Mouse (Mus musculus): ENCODE measurements at regions not wholly inside any gene's neighbourhood (a gene's known extent, or its start where the extent isn't known, plus 50 kb on each side); places are given as distances from the start of the nearest gene placed in this dataset.
A peak's percentile ranks its signal among the peaks of the same experiment; 100 is the strongest.

- DNase-seq: no peak
- intact Hi-C loops (cut with DNase I): no loop called here
- no peak overlapping the region for H3K27ac ChIP-seq
- no peak overlapping the region for H3K4me3 ChIP-seq
- TF ChIP-seq CTCF (IDR thresholded peaks at IDR 0.05): no peak
Measured at GRCm38 (mm10) chr6:100176914-100177560, 110.2 kb downstream of the Rybp start.

GRCm38 (mm10) chr6:100170711-100171348 is 116.5 kb downstream of the Rybp start:
- peak overlapping the region; percentile 34 for H3K4me3 ChIP-seq
- peak; percentile 57 for DNase-seq
- intact Hi-C loops (cut with DNase I): no loop called here
- H3K27ac ChIP-seq: no peak overlapping the region
- no peak for TF ChIP-seq CTCF (IDR thresholded peaks at IDR 0.05)

- no peak for TF ChIP-seq CTCF (IDR thresholded peaks at IDR 0.05)
- intact Hi-C loops (cut with DNase I): no loop called here
- DNase-seq: peak; percentile 61
Measured at GRCm38 (mm10) chr6:100167321-100167720, 120.0 kb downstream of the Rybp start.

DNA sequence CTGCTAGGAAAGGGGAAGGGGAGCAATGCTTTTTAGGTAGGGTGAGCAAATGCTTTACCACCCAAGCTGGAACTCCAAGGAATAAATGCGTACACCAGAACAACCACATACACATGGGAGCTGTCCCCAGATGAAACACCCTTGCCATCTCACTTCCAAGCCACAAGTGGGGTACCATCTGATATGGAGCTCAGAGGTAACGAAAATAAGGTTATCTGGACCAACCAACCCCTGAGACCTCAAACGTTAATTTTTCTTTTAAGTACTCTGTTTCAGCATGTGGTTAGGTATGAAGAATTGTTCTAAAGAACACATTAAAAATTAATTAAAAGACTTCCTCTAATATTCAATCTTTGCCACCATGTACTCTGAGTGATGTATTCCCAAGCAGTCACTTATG is 121.5 kb downstream of the Rybp start:
- DNase-seq: no peak
- intact Hi-C loops (cut with DNase I): no loop called here
- TF ChIP-seq CTCF (IDR thresholded peaks at IDR 0.05): no peak
- Histone ChIP-seq H3K4me3 (no peak overlapping the region), H3K27ac (no peak overlapping the region)

More at GRCm38 (mm10) chr6:100167321-100167720, 120.0 kb downstream of the Rybp start:
- Histone ChIP-seq H3K4me3 (no peak overlapping the region), H3K27ac (no peak overlapping the region)

- Histone ChIP-seq H3K27ac (no peak overlapping the region), H3K4me3 (no peak overlapping the region)
- no peak for DNase-seq
- TF ChIP-seq CTCF (IDR thresholded peaks at IDR 0.05): no peak
- intact Hi-C loops (cut with DNase I): loop anchor here (5.0 kb wide), 1 partner anchor 123 kb away; the partner anchor contains the start of gene Rybp
Measured at GRCm38 (mm10) chr6:100164162-100164561, 123.1 kb downstream of the Rybp start.

DNA sequence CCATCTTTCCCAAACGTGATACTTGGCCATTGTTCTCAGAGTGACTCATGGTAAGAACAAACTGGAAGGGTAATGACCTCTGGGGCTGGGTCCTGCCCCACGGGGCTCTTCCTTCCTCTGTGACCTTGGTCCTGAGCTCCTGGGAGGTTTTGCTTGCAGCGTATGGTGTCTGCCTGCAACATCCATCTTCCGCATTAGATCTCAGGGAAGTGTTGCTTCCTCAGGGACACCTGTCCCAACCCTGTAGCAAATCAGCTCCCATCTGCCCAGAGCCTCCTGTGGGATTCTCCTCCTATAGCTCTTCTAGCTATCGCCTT is 123.5 kb downstream of the Rybp start:
- peak overlapping the region; percentile 60 for H3K4me3 ChIP-seq
- 0 out of 2 replicates have a peak overlapping the region, but pooled peaks have one; percentile 56 for H3K27ac ChIP-seq
- no peak for DNase-seq
- TF ChIP-seq CTCF (IDR thresholded peaks at IDR 0.05): no peak
- intact Hi-C loops (cut with DNase I): loop anchor here (5.0 kb wide), 1 partner anchor 124 kb away; the partner anchor contains the start of gene Rybp

DNA sequence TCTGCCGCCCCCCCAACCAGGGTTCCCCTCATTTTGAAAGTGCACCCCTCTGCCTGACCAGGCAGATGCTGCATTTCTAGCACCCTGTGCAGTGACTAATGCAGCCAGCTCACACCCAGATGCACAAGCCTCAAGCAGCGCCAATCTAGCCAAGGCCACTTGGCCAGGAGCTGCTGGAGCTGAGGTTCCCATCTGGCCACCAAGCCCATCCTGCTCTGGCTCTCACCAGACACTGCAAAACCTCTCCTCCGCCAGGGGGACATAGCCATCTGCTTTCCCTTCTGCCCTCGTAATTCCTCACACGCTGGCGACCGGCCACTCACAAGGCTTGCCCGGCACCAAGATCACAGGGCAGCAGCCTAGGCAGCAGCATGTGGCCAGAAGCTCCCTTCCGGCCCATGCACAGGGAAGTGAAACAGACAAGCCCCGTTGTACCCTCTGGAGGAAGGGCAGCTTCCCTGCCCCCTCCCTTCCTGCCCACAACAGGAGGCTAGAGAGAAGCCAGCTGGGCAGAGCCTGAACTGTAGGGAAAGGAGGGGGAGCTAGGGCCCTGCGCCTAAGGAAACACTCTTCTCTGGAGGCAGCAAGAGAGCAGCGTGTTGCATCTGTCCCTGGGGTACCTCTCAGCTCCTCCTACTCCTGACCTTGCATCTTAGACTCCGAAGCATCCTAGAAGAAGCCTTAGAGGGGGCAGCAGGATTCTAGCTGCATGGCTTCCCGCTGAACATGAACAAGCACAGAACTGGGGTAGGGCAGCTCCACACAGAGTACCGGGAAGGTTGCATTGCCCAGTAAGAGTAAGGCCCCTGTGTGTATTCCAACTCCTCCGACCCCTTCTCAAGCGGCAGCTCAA is 124.1 kb downstream of the Rybp start:
- DNase-seq: peak; percentile 91
- intact Hi-C loops (cut with DNase I): loop anchor here (5.0 kb wide), 1 partner anchor 124 kb away; the partner anchor contains the start of gene Rybp
- Histone ChIP-seq H3K4me3 (peak overlapping the region; percentile 60), H3K27ac (peak overlapping the region; percentile 56)
- TF ChIP-seq CTCF (IDR thresholded peaks at IDR 0.05): peak; percentile 68

DNA sequence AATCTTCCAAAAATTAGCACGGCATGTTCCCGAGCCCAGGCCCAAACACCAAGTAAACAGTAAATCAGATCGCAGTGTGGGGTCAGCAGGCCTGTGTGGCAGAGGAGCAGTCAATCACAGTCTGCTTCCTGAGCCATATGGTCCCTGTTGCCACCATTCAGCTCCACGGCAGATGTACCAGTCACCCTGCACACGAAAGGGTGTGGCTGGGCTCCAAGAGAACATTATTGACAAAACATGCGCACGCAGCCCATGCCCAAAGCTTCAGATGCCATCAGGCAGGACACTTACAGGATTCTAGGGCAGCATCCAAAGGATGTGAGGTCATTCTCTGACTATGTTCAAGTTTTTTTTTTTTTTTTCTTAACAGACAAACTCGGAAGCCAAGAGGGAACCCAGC is 126.6 kb downstream of the Rybp start:
- H3K27ac ChIP-seq: no peak overlapping the region
- DNase-seq: no peak
- intact Hi-C loops (cut with DNase I): loop anchor here (5.0 kb wide), 1 partner anchor 127 kb away; the partner anchor contains the start of gene Rybp
- no peak overlapping the region for H3K4me3 ChIP-seq
- TF ChIP-seq CTCF (IDR thresholded peaks at IDR 0.05): no peak

- no peak for TF ChIP-seq CTCF (IDR thresholded peaks at IDR 0.05)
- intact Hi-C loops (cut with DNase I): loop anchor here (5.0 kb wide), 1 partner anchor 127 kb away; the partner anchor contains the start of gene Rybp
- DNase-seq: no peak
- H3K27ac ChIP-seq: no peak overlapping the region
- H3K4me3 ChIP-seq: no peak overlapping the region
Measured at GRCm38 (mm10) chr6:100159817-100160216, 127.5 kb downstream of the Rybp start.

DNA sequence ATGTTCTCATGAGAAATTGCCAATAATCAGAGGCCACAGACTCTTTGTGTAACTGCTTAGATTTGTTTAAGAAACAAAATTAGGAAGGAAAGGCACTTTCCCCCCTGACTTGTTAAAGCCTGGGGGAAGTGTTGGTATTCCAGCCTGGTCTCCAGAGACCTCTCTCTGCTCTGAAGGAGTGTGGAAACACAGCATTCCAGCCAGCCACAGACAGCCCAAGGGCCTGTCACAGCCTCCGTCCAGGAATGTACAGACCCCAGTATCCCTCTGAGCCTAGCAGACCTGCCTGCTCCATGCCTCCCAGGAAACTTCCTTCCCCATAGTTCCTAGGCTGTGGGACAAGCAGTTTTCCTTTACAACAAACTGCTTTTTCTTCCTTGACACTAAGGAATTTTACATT is 128.0 kb downstream of the Rybp start:
- Histone ChIP-seq H3K27ac (no peak overlapping the region), H3K4me3 (no peak overlapping the region)
- DNase-seq: no peak
- TF ChIP-seq CTCF (IDR thresholded peaks at IDR 0.05): no peak
- intact Hi-C loops (cut with DNase I): no loop called here

DNA sequence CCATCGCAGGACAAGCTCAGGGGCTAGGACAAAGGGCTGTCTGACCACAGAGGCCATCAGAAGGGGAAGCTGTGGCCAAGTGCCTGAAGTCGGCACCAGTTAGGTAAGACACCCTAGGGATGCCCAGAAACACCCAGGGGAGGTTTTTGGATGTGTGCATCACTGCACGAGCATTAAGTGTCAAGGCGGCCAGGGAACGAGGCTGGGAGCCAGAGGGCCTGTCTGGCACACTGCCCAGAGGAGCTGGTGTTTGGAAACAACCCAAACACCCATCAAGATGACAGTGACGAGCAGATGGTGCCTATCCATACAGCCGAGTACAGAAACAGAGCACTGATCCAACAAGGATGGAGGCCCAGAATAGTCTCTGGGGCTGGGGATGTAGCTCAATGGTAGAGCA is 130.0 kb downstream of the Rybp start:
- peak; percentile 42 for DNase-seq
- TF ChIP-seq CTCF (IDR thresholded peaks at IDR 0.05): no peak
- no peak overlapping the region for H3K4me3 ChIP-seq
- H3K27ac ChIP-seq: no peak overlapping the region
- intact Hi-C loops (cut with DNase I): no loop called here

DNA sequence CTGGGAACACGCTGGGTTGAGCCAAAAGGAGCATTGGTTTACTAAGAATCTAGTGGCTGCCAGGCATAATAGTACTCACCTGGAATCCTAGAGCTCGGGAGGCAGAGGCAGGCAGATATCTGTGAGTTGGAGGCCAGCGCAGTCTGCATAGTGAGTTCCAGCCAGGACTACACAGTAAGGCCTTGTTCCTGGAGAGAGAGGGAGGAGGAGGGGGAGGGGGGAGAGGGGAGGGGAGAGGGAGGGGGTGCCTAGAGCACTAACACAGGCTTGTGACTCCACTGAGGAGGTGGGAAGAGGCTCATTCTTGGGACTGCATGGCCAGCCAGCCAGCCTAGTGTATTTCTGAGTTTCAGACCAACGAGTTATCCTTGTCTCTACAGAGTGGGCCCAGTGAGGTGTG is 131.1 kb downstream of the Rybp start:
- no peak overlapping the region for H3K27ac ChIP-seq
- no peak overlapping the region for H3K4me3 ChIP-seq
- intact Hi-C loops (cut with DNase I): no loop called here
- no peak for TF ChIP-seq CTCF (IDR thresholded peaks at IDR 0.05)
- DNase-seq: no peak

- no peak for TF ChIP-seq CTCF (IDR thresholded peaks at IDR 0.05)
- DNase-seq: peak; percentile 49
- Histone ChIP-seq H3K4me3 (no peak overlapping the region), H3K27ac (no peak overlapping the region)
- intact Hi-C loops (cut with DNase I): no loop called here
Measured at GRCm38 (mm10) chr6:100155676-100156075, 131.6 kb downstream of the Rybp start.

All from gastrocnemius, adult 2 months (tissue).